Mouse (Mus musculus) CH12.LX (cell line): ENCODE measurements at regions not wholly inside any gene's neighbourhood (a gene's known extent, or its start where the extent isn't known, plus 50 kb on each side); places are given as distances from the start of the nearest gene placed in this dataset.

Experiments
- CHD2 ChIP-seq: IDR thresholded peaks from 2 replicates; pipeline ENCODE4 v1.6.1; 2011; ENCODE audit warnings: low read length, improper control_type of control experiment
- CTCF ChIP-seq, 2 experiments: IDR thresholded peaks in 1 of 2; conservative IDR thresholded peaks in 1 of 2; 2 replicates each; pipeline ENCODE4 v1.5.1; 2011 to 2012; ENCODE audit warnings: low read depth in 2 of 2, low read length in 2 of 2, improper control_type of control experiment in 1 of 2, inconsistent platforms in 1 of 2, mild to moderate bottlenecking in 1 of 2, moderate library complexity in 1 of 2
- EP300 ChIP-seq: IDR thresholded peaks from 2 replicates; pipeline ENCODE4 v1.6.1; 2011; ENCODE audit warnings: low read length, improper control_type of control experiment
- HCFC1 ChIP-seq: IDR thresholded peaks from 2 replicates; pipeline ENCODE4 v1.6.1; 2012; ENCODE audit warnings: low read depth, mild to moderate bottlenecking, inconsistent platforms, low read length, improper control_type of control experiment
- JUND ChIP-seq: conservative IDR thresholded peaks from 2 replicates; pipeline ENCODE4 v1.6.1; 2011; ENCODE audit warnings: low read depth, low read length, improper control_type of control experiment
- POLR2A ChIP-seq: IDR thresholded peaks from 2 replicates; pipeline ENCODE4 v1.6.1; 2011; ENCODE audit warnings: low read depth, mild to moderate bottlenecking, improper control_type of control experiment, low read length
- SMC3 ChIP-seq: IDR thresholded peaks from 2 replicates; pipeline ENCODE4 v1.6.1; 2011; ENCODE audit warnings: low read depth, low read length, improper control_type of control experiment
- USF1 ChIP-seq: IDR thresholded peaks from 2 replicates; pipeline ENCODE4 v1.6.1; 2014; ENCODE audit warnings: low read depth, mild to moderate bottlenecking, inconsistent platforms, low read length, improper control_type of control experiment

- no peak for TF ChIP-seq POLR2A
- TF ChIP-seq CTCF (conservative IDR thresholded peaks at IDR 0.05 in 1 of 2, IDR thresholded peaks at IDR 0.05 in 1 of 2; ENCODE audit: low read depth in 2 of 2, low read length in 2 of 2), result no peak
- TF ChIP-seq JUND, result no peak
- TF ChIP-seq CHD2, result no peak
- TF ChIP-seq USF1, result peak; percentile 52
- TF ChIP-seq SMC3, result no peak
- TF ChIP-seq EP300, result no peak
- TF ChIP-seq HCFC1, result no peak
Measured at GRCm38 (mm10) chr6:145307237-145307636, 57.2 kb upstream of the Kras start.
